Mouse (Mus musculus): ENCODE data around the gene Gm8906. TPM values are rescaled to one million over a fixed set of nuclear protein-coding genes. Genes with fewer than 3 reads are reported as not detected.

Gene Gm8906
- not detected in 4 replicates for total RNA-seq (2023)

DNA sequence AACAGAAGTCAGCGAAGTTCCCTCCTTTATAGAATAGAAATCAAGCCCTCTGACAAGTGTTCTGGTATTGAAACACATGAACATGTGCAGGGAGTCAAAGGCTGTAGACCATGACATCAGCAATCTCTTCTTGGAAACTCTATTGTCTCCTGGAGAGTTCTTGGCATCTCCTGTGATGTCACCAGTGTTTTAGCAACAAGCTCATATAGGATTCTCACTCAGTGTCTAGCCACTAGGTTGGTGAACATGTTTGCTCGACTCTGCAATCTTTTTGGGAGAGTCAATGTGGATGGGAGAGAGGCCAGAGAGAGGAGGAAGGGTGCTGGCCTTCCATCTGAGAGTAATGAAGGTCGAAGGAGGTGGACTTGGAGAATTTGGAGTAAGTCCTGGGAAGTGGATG, at the start of gene Gm8906:
Gene Gm8906, plus strand, starts transcription at position 301 of the 400 bp plus-strand sequence.

Other genes starting within 250 kb of the Gm8906 start
- not detected in 4 replicates for gene Gm8890, start 246.7 kb upstream of the Gm8906 start, total RNA-seq (2023)
- not detected in 4 replicates for gene Speer1, start 161.2 kb upstream of the Gm8906 start, total RNA-seq (2023)
- gene Gm8897, start 86.3 kb upstream of the Gm8906 start, total RNA-seq (2023) = not detected in 4 replicates
- not detected in 4 replicates for gene Gm6460, start 92.2 kb downstream of the Gm8906 start, total RNA-seq (2023)
- gene Gm8922, start 179.3 kb downstream of the Gm8906 start, total RNA-seq (2023) = not detected in 4 replicates

All from B cell, adult 62 days (primary cell).